Mouse (Mus musculus) forebrain, embryonic 14.5 days (tissue): ENCODE measurements around the gene St3gal4. TPM values are rescaled to one million over a fixed set of nuclear protein-coding genes. Genes with fewer than 3 reads are reported as not detected.

ENCODE experiments used
- ATAC-seq: fragments of 200-750 bp; cut with Nextera tagmentation; 2 replicates; pipeline ENCODE4 v1.8.0; 2017; ENCODE audit warnings: mild to moderate bottlenecking, moderate library complexity
- DNase-seq: peaks from one replicate; pipeline ENCODE4 v3.0.0-alpha.2; 2015; ENCODE audit warnings: low spot score
- H3K27ac ChIP-seq: fragments of 300-500 bp; sonication (generic); 2 replicates; pipeline ENCODE4 v1.5.1; 2014; ENCODE audit warnings: low read depth, mild to moderate bottlenecking, control low read depth, low read length, moderate library complexity
- H3K27me3 ChIP-seq: fragments of 300-500 bp; sonication (generic); replicated peaks from 2 replicates; pipeline ENCODE4 v1.6.1; 2014; ENCODE audit warnings: low read length, control low read depth, mixed read lengths; ENCODE audit not compliant: control insufficient read depth, insufficient read depth
- H3K36me3 ChIP-seq: fragments of 300-500 bp; sonication (generic); 2 replicates; pipeline ENCODE4 v1.6.1; 2014; ENCODE audit warnings: low read length, control low read depth; ENCODE audit not compliant: control insufficient read depth, insufficient read depth
- H3K4me1 ChIP-seq: fragments of 300-500 bp; sonication (generic); 2 replicates; pipeline ENCODE4 v1.6.1; 2014; ENCODE audit warnings: antibody characterized with exemption, low read length, control low read depth; ENCODE audit not compliant: control insufficient read depth, insufficient read depth
- H3K4me2 ChIP-seq: fragments of 300-500 bp; sonication (generic); 2 replicates; pipeline ENCODE4 v1.6.1; 2014; ENCODE audit warnings: mild to moderate bottlenecking, control low read depth, low read length
- H3K4me3 ChIP-seq: fragments of 300-500 bp; sonication (generic); 2 replicates; pipeline ENCODE4 v1.5.1; 2014; ENCODE audit warnings: low read depth, low read length, control low read depth
- H3K9ac ChIP-seq: fragments of 300-500 bp; sonication (generic); 2 replicates; pipeline ENCODE4 v1.6.1; 2014; ENCODE audit warnings: mild to moderate bottlenecking, low read length, control low read depth, moderate library complexity
- H3K9me3 ChIP-seq: fragments of 300-500 bp; sonication (generic); replicated peaks from 2 replicates; pipeline ENCODE4 v1.6.1; 2016; ENCODE audit warnings: low read length, control low read depth, mixed read lengths; ENCODE audit not compliant: control insufficient read depth
- WGBS: fragments of 180-500 bp; shearing (Covaris S2); extraction: QIAGEN DNeasy Blood & Tissue Kit; methylation state at CpG from one replicate; pipeline ENCODE4 v1.1.7; 2014; 5-methylcytosine and 5-hydroxymethylcytosine counted together
- polyA plus RNA-seq: library from polyadenylated mRNA; unstranded; fragments of >200 nt; fragmentation: Nextera tagmentation; extraction: Ambion mirVana; gene quantifications from 2 replicates; pipeline ENCODE4 v1.2.1, GENCODE M21; 2014

The St3gal4 gene
- polyA plus RNA-seq, 1 experiment from 2014 or later, result 10.1 TPM

DNA sequence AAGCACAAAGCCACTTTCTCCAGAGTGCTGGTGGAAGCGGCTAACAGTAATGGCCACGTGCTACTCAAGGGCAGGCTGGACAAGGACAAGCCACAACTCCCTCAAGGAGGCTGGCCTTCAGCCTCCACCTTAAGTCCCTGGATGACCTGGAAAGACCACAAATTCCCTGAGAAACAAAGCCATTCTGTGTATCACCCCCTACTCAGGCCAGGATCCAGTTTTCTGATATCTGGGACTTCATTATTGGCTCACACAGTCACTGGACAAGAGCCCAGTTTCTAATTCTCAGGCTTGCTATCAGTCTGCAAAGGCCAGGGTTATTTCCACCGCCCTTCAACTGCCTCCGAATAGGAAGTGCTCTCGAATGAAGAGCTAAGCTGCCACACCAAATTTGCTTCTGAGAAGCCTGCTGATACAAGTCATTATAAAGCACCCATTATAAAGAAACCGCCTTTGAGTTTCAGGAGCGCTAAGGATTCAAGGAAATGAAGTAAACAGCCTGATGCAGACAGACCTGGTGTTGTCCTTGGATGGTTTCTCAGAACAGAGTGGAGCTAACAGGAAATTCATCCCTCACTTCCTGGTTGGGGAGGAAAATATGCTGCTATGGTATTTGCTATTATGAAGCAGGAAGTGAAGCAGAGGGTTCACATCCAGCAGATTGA, 80.0 kb downstream of the St3gal4 start:
- Histone ChIP-seq H3K4me3 (no peak overlapping the region), H3K27me3 (no peaks in the 10 kb centered on the region), H3K4me1 (peaks cover 6% of the 10 kb centered on the region), H3K9me3 (no peaks in the 10 kb centered on the region; the same call in 1 of the 2 replicates), H3K36me3 (no peaks in the 10 kb centered on the region), H3K27ac (peak overlapping the region; percentile 21; the same call in 1 of the 2 replicates), H3K9ac (no peak overlapping the region), H3K4me2 (no peak overlapping the region)
- ATAC-seq, result peak; percentile 40; the same call in 1 of the 2 replicates
- peak; percentile 47 for DNase-seq
- 49% methylated on average over 7 of the region's 7 CpGs for WGBS

DNA sequence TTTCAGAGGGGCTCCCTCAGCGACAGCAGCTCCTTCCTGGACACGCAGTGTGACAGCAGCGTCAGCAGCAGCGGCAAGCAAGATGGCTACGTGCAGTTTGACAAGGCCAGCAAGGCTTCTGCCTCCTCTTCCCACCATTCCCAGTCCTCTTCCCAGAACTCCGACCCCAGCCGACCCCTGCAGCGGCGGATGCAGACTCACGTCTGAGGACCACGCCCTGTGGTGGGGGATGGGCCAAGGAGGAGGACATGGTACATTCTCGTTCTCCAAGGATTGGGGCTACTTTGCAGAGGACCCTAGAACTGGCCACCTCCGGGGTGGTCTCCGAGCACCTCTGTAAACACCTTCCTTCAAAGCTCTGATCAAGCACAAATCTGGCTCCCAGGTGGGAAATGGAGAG, 84.0 kb downstream of the St3gal4 start:
- no peaks in the 10 kb centered on the region for H3K36me3 ChIP-seq
- no peak overlapping the region for H3K4me2 ChIP-seq
- no peak overlapping the region for H3K4me3 ChIP-seq
- ATAC-seq, result no peak
- no peak overlapping the region for H3K27ac ChIP-seq
- H3K9me3 ChIP-seq, result no peaks in the 10 kb centered on the region; the same call in 1 of the 2 replicates
- DNase-seq, result no peak
- no peaks in the 10 kb centered on the region; the same call in 1 of the 2 replicates for H3K4me1 ChIP-seq
- WGBS, result 59% methylated on average over 14 of the region's 14 CpGs
- H3K27me3 ChIP-seq, result no peaks in the 10 kb centered on the region
- H3K9ac ChIP-seq, result no peak overlapping the region

DNA sequence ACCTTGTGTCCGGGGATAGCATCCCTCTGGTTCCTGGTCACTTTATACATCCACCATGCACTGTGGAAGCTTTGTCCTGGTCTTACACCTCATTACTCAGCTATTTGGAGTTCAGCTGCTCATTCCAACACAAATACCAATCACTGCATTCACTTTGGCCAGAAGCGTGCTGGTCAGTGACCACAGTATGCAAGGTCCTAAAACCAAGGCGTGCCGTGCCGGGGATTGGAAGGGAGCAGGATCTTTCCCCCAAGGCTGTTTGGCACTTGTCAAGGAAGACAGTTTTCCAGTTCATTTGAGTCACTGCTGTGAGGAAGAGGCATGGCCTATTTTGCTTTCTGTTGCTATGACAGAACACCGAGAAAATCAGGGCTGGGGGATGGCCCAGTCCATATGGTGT, 86.6 kb downstream of the St3gal4 start:
- DNase-seq (no peak), ATAC-seq (no peak)
- Histone ChIP-seq H3K4me2 (no peak overlapping the region), H3K27ac (no peak overlapping the region), H3K36me3 (no peaks in the 10 kb centered on the region), H3K4me3 (no peak overlapping the region), H3K27me3 (no peaks in the 10 kb centered on the region), H3K4me1 (no peaks in the 10 kb centered on the region), H3K9ac (no peak overlapping the region), H3K9me3 (no peaks in the 10 kb centered on the region; the same call in 1 of the 2 replicates)
- 51% methylated on average over 6 of the region's 6 CpGs for WGBS

DNA sequence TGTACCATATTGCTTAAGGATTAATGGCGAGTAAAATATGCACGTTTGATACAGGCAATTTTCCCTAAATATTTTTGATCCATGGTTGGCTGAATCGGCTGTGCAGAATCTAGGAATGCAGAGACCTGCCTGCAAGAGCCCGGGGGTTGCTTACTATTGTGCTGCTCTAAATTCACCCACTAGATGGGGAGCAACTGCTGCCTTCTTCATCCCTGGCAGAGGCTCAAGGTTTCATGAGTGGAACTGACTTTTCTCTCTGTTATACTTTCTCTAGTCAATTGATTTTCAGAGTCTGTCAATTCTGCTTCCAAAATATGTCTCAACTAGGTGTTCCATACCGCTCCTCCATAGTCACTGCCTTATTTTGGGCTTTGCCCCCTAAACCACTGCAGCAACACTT, 88.2 kb downstream of the St3gal4 start:
- DNase-seq (no peak), ATAC-seq (no peak)
- H3K4me3 ChIP-seq, result no peak overlapping the region
- no peak overlapping the region for H3K4me2 ChIP-seq
- 85% methylated on average over 5 of the region's 5 CpGs for WGBS
- H3K36me3 ChIP-seq, result no peaks in the 10 kb centered on the region
- no peak overlapping the region for H3K27ac ChIP-seq
- H3K9ac ChIP-seq, result no peak overlapping the region
- no peaks in the 10 kb centered on the region for H3K4me1 ChIP-seq
- H3K27me3 ChIP-seq, result no peaks in the 10 kb centered on the region
- no peaks in the 10 kb centered on the region for H3K9me3 ChIP-seq

DNA sequence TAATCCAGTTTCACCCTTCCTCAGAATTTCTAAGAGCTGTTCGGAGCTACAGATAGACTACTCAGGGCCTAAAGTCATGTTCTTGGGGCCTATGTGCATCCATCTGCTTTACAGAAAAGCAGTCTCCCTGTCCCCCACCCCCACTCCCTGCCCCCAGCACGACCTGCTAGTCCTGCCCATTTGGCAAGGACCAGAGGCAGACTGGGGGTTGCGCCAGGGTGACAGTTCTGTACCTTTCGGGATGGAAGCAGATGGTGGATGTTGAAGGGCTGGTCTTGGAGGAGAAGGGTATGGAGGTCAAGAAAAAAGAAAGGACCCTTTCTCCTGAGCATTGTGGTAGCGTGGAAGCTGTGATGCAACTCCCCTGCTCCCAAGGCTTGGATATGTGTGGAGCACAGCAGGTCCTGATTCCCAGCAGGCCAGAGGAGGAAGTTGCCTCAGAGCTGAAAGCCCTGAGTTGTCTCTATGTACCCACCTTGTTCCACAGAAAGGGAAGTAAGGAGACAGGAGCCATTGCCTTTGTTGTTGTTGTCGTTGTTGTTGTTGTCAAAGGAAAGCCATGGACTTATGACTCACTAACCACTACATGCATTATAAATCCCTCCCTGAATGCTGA, 91.6 kb downstream of the St3gal4 start:
- Histone ChIP-seq H3K4me2 (no peak overlapping the region), H3K36me3 (no peaks in the 10 kb centered on the region), H3K4me3 (no peak overlapping the region), H3K4me1 (peaks cover 8% of the 10 kb centered on the region), H3K9me3 (no peaks in the 10 kb centered on the region), H3K27ac (no peak overlapping the region), H3K27me3 (peaks cover 10% of the 10 kb centered on the region; the same call in 1 of the 2 replicates), H3K9ac (no peak overlapping the region)
- ATAC-seq (no peak), DNase-seq (no peak)
- 89% methylated on average over 6 of the region's 6 CpGs for WGBS

DNA sequence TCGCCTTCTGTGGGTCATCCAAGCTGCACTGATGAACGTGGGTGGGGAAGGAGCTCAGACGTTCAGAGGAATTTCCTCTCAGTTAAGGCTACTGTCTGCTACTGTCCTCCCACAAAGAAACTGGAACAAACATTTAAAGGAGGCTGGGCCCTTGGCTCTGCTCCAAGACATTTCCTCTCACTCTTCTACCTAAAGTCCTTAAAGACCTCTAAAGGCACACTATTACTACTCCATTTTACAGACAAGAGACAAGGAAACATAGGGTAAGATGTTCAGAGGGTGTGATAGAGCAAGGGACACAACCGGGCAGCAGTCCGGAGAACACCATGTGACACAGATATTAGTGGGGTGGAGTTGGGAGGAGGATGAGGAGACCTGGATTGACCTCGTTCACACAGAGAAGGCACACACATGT, 92.2 kb downstream of the St3gal4 start:
- Histone ChIP-seq H3K9ac (no peak overlapping the region), H3K9me3 (no peaks in the 10 kb centered on the region), H3K36me3 (no peaks in the 10 kb centered on the region), H3K27ac (no peak overlapping the region), H3K4me1 (peaks cover 8% of the 10 kb centered on the region), H3K27me3 (peaks cover 10% of the 10 kb centered on the region; the same call in 1 of the 2 replicates), H3K4me3 (no peak overlapping the region), H3K4me2 (no peak overlapping the region)
- 65% methylated on average over 6 of the region's 6 CpGs for WGBS
- ATAC-seq (no peak), DNase-seq (no peak)

DNA sequence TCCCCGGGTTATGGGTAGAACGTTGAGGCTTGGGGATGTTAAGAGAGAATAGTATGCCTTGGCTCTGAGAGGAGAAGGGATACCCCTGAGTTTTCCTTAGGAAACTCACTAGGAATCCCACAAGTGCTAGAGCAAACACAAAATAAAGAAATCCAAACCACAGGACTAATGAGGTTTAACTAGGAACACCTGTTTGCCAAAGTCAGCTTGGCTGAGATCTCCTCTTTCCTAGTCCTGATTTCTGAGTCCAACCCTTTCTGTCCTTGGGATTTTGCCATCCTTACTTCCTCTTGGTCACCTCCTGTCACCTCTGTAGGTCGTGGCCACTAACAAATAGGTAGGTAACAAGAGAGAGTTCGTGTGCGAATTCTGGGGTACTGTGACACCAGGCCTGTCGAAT, 92.8 kb downstream of the St3gal4 start:
- H3K4me2 ChIP-seq, result no peak overlapping the region
- DNase-seq (no peak), ATAC-seq (no peak)
- no peak overlapping the region for H3K27ac ChIP-seq
- WGBS, result 83% methylated on average over 6 of the region's 6 CpGs
- H3K9me3 ChIP-seq, result no peaks in the 10 kb centered on the region
- no peak overlapping the region for H3K9ac ChIP-seq
- peaks cover 10% of the 10 kb centered on the region; the same call in 1 of the 2 replicates for H3K27me3 ChIP-seq
- no peaks in the 10 kb centered on the region for H3K36me3 ChIP-seq
- no peak overlapping the region for H3K4me3 ChIP-seq
- peaks cover 8% of the 10 kb centered on the region for H3K4me1 ChIP-seq

DNA sequence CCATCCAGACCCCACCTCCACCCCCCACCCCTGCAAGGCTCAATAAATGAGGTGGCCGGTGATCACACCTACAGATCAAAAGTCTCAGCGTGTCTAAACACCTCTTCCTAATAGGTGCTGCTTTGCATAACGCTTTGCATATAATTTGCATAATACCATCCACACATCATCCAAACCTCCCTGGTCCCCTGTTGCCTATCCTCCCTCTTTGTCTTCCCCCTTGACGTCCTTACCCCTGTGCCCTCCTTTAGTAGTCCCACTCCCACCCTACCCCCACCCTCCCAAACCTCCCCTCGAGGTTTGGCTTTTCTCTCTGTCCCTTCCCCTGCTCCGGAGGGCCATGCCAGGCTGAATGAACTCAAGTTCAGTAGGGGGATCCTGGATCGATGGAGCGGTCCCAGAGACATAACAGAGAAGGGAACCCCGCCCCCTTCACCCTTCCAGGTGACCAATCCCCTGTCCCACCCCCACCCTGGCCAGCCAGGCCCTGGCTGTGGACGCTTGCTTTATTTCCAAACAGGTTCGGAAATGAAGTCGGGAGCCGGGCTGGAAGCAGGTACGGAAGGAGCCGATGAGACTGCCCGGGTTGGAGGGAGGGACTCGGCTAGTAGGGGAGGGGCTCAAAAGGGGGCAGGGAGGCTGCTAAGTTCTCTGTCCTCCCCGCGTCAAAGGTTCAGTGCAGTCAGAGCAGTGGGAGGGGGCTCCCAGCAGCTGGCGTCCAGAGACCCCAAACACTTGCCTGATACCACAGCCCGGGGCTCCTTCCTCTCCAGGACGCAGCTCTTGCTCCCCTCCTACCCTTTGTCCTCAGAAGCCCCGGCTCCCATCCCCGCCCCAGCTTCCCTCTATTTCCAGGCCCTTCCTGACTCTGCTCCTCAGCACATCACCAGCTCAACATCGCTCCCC, 94.2 kb downstream of the St3gal4 start:
- DNase-seq (no peak), ATAC-seq (peak; percentile 44)
- H3K4me1 ChIP-seq, result peaks cover 8% of the 10 kb centered on the region
- no peaks in the 10 kb centered on the region for H3K36me3 ChIP-seq
- whole genome bisulfite sequencing, result 6% methylated on average over 23 of the region's 25 CpGs
- H3K27me3 ChIP-seq, result peaks cover 10% of the 10 kb centered on the region; the same call in 1 of the 2 replicates
- peak overlapping the region; percentile 15 for H3K4me3 ChIP-seq
- no peaks in the 10 kb centered on the region for H3K9me3 ChIP-seq
- H3K4me2 ChIP-seq, result peak overlapping the region; percentile 48
- H3K27ac ChIP-seq, result no peak overlapping the region
- H3K9ac ChIP-seq, result peak overlapping the region; percentile 38
